Mouse (Mus musculus): ENCODE measurements around the gene Nkapd1. TPM values are rescaled to one million over a fixed set of nuclear protein-coding genes. Genes with fewer than 3 reads are reported as not detected.

Nkapd1 gene
- polyA plus RNA-seq, 1 experiment from 2014 or later = 20.5 TPM

- no peaks in the 10 kb centered on the region for H3K9me3 ChIP-seq
- no peak overlapping the region for H3K27ac ChIP-seq
- no peaks in the 10 kb centered on the region for H3K27me3 ChIP-seq (ENCODE audit: poor library complexity, severe bottlenecking)
- peaks cover 36% of the 10 kb centered on the region for H3K36me3 ChIP-seq (replicated peaks)
- no peak for DNase-seq (ENCODE audit: extremely low spot score, low spot score)
- 88% methylated on average over 9 of the region's 9 CpGs for WGBS
- no peaks in the 10 kb centered on the region for H3K4me1 ChIP-seq
- H3K4me3 ChIP-seq = no peak overlapping the region
These were observed 24.3 kb downstream of the Nkapd1 start for GRCm38 (mm10) chr9:50592955-50593354.

- Histone ChIP-seq H3K9me3 (no peaks in the 10 kb centered on the region), H3K4me3 (no peak overlapping the region), H3K36me3 (replicated peaks) (peaks cover 16% of the 10 kb centered on the region), H3K4me1 (no peaks in the 10 kb centered on the region), H3K27me3 (ENCODE audit: poor library complexity, severe bottlenecking) (no peaks in the 10 kb centered on the region), H3K27ac (no peak overlapping the region)
- WGBS = 84% methylated on average over 10 of the region's 10 CpGs
- no peak for DNase-seq (ENCODE audit: extremely low spot score, low spot score)
These were observed 26.3 kb downstream of the Nkapd1 start for GRCm38 (mm10) chr9:50590856-50591518.

- H3K27ac ChIP-seq = no peak overlapping the region
- no peaks in the 10 kb centered on the region for H3K9me3 ChIP-seq
- DNase-seq (ENCODE audit: extremely low spot score, low spot score) = no peak
- no peak overlapping the region for H3K4me3 ChIP-seq
- WGBS = 81% methylated on average over 4 of the region's 4 CpGs
- H3K4me1 ChIP-seq = no peaks in the 10 kb centered on the region
- H3K36me3 ChIP-seq (replicated peaks) = no peaks in the 10 kb centered on the region
- no peaks in the 10 kb centered on the region for H3K27me3 ChIP-seq (ENCODE audit: poor library complexity, severe bottlenecking)
These were observed 30.3 kb downstream of the Nkapd1 start for GRCm38 (mm10) chr9:50586955-50587354.

- no peak overlapping the region for H3K4me3 ChIP-seq
- 86% methylated on average over 6 of the region's 6 CpGs for WGBS
These were observed 32.0 kb downstream of the Nkapd1 start for GRCm38 (mm10) chr9:50585145-50585818.

GRCm38 (mm10) chr9:50580370-50580769 is 36.9 kb downstream of the Nkapd1 start:
- peaks cover 5% of the 10 kb centered on the region; the same call in 1 of the 2 replicates for H3K4me1 ChIP-seq
- no peak overlapping the region for H3K4me3 ChIP-seq
- no peaks in the 10 kb centered on the region for H3K36me3 ChIP-seq (replicated peaks)
- WGBS = 32% methylated on average over 4 of the region's 4 CpGs
- no peaks in the 10 kb centered on the region for H3K27me3 ChIP-seq (ENCODE audit: poor library complexity, severe bottlenecking)
- no peak for DNase-seq (ENCODE audit: extremely low spot score, low spot score)
- no peak overlapping the region for H3K27ac ChIP-seq
- no peaks in the 10 kb centered on the region for H3K9me3 ChIP-seq

More at GRCm38 (mm10) chr9:50585145-50585818, 32.0 kb downstream of the Nkapd1 start:
- H3K27ac ChIP-seq = no peak overlapping the region
- H3K9me3 ChIP-seq = no peaks in the 10 kb centered on the region
- H3K4me1 ChIP-seq = peaks cover 4% of the 10 kb centered on the region; the same call in 1 of the 2 replicates
- no peaks in the 10 kb centered on the region for H3K36me3 ChIP-seq (replicated peaks)
- DNase-seq (ENCODE audit: extremely low spot score, low spot score) = no peak
- H3K27me3 ChIP-seq (ENCODE audit: poor library complexity, severe bottlenecking) = no peaks in the 10 kb centered on the region

- WGBS = 83% methylated on average over 10 of the region's 10 CpGs
- H3K4me1 ChIP-seq = no peaks in the 10 kb centered on the region
- no peaks in the 10 kb centered on the region for H3K9me3 ChIP-seq
- no peak for DNase-seq (ENCODE audit: extremely low spot score, low spot score)
- no peak overlapping the region for H3K4me3 ChIP-seq
- H3K36me3 ChIP-seq (replicated peaks) = no peaks in the 10 kb centered on the region
- H3K27ac ChIP-seq = no peak overlapping the region
- H3K27me3 ChIP-seq (ENCODE audit: poor library complexity, severe bottlenecking) = no peaks in the 10 kb centered on the region
These were observed 47.4 kb downstream of the Nkapd1 start for GRCm38 (mm10) chr9:50569599-50570525.

GRCm38 (mm10) chr9:50567881-50568280 is 49.4 kb downstream of the Nkapd1 start:
- no peaks in the 10 kb centered on the region for H3K27me3 ChIP-seq (ENCODE audit: poor library complexity, severe bottlenecking)
- no peaks in the 10 kb centered on the region for H3K9me3 ChIP-seq
- H3K4me1 ChIP-seq = no peaks in the 10 kb centered on the region
- DNase-seq (ENCODE audit: extremely low spot score, low spot score) = no peak
- WGBS = 94% methylated on average over 2 of the region's 2 CpGs
- H3K36me3 ChIP-seq (replicated peaks) = no peaks in the 10 kb centered on the region
- no peak overlapping the region for H3K27ac ChIP-seq
- H3K4me3 ChIP-seq = no peak overlapping the region

- 87% methylated on average over 4 of the region's 4 CpGs for WGBS
- Histone ChIP-seq H3K36me3 (replicated peaks) (no peaks in the 10 kb centered on the region), H3K9me3 (no peaks in the 10 kb centered on the region), H3K27ac (no peak overlapping the region), H3K4me1 (no peaks in the 10 kb centered on the region), H3K4me3 (no peak overlapping the region), H3K27me3 (ENCODE audit: poor library complexity, severe bottlenecking) (no peaks in the 10 kb centered on the region)
- no peak for DNase-seq (ENCODE audit: extremely low spot score, low spot score)
These were observed 49.9 kb downstream of the Nkapd1 start for GRCm38 (mm10) chr9:50567372-50567771.

GRCm38 (mm10) chr9:50565940-50566339 is 51.3 kb downstream of the Nkapd1 start:
- Histone ChIP-seq H3K27me3 (ENCODE audit: poor library complexity, severe bottlenecking) (no peaks in the 10 kb centered on the region), H3K4me1 (no peaks in the 10 kb centered on the region), H3K4me3 (no peak overlapping the region), H3K9me3 (peaks cover 2% of the 10 kb centered on the region; the same call in 1 of the 2 replicates), H3K36me3 (replicated peaks) (no peaks in the 10 kb centered on the region), H3K27ac (no peak overlapping the region)
- DNase-seq (ENCODE audit: extremely low spot score, low spot score) = no peak
- 80% methylated on average over 4 of the region's 4 CpGs for WGBS

- H3K36me3 ChIP-seq (replicated peaks) = no peaks in the 10 kb centered on the region
- 79% methylated on average over 7 of the region's 7 CpGs for WGBS
- H3K9me3 ChIP-seq = peaks cover 3% of the 10 kb centered on the region; the same call in 1 of the 2 replicates
- H3K4me3 ChIP-seq = no peak overlapping the region
- H3K27me3 ChIP-seq (ENCODE audit: poor library complexity, severe bottlenecking) = no peaks in the 10 kb centered on the region
- H3K27ac ChIP-seq = no peak overlapping the region
- H3K4me1 ChIP-seq = no peaks in the 10 kb centered on the region
- no peak for DNase-seq (ENCODE audit: extremely low spot score, low spot score)
These were observed 52.1 kb downstream of the Nkapd1 start for GRCm38 (mm10) chr9:50565173-50565572.

GRCm38 (mm10) chr9:50561918-50562360 is 55.3 kb downstream of the Nkapd1 start:
- Histone ChIP-seq H3K4me3 (no peak overlapping the region), H3K36me3 (replicated peaks) (no peaks in the 10 kb centered on the region), H3K27ac (no peak overlapping the region), H3K4me1 (no peaks in the 10 kb centered on the region), H3K27me3 (ENCODE audit: poor library complexity, severe bottlenecking) (no peaks in the 10 kb centered on the region), H3K9me3 (peaks cover 3% of the 10 kb centered on the region; the same call in 1 of the 2 replicates)
- no peak for DNase-seq (ENCODE audit: extremely low spot score, low spot score)
- WGBS = 89% methylated on average over 2 of the region's 2 CpGs

GRCm38 (mm10) chr9:50561145-50561917 is 55.9 kb downstream of the Nkapd1 start, which contains the start of gene Tex12:
TSS of gene Tex12 (minus strand) at chr9:50561325.
- DNase-seq (ENCODE audit: extremely low spot score, low spot score) = no peak
- Histone ChIP-seq H3K27ac (no peak within 1 kb of the TSS), H3K4me3 (no peak within 1 kb of the TSS), H3K36me3 (replicated peaks) (no peaks in the 10 kb centered on the region), H3K27me3 (ENCODE audit: poor library complexity, severe bottlenecking) (no peaks in the 10 kb centered on the region), H3K4me1 (no peaks in the 10 kb centered on the region), H3K9me3 (peaks cover 3% of the 10 kb centered on the region; the same call in 1 of the 2 replicates)
- WGBS = 89% methylated on average over 38 of the region's 38 CpGs
